Comparison of ENCODE assay signal across 7 mouse cellular contexts in the genomic region with DNA sequence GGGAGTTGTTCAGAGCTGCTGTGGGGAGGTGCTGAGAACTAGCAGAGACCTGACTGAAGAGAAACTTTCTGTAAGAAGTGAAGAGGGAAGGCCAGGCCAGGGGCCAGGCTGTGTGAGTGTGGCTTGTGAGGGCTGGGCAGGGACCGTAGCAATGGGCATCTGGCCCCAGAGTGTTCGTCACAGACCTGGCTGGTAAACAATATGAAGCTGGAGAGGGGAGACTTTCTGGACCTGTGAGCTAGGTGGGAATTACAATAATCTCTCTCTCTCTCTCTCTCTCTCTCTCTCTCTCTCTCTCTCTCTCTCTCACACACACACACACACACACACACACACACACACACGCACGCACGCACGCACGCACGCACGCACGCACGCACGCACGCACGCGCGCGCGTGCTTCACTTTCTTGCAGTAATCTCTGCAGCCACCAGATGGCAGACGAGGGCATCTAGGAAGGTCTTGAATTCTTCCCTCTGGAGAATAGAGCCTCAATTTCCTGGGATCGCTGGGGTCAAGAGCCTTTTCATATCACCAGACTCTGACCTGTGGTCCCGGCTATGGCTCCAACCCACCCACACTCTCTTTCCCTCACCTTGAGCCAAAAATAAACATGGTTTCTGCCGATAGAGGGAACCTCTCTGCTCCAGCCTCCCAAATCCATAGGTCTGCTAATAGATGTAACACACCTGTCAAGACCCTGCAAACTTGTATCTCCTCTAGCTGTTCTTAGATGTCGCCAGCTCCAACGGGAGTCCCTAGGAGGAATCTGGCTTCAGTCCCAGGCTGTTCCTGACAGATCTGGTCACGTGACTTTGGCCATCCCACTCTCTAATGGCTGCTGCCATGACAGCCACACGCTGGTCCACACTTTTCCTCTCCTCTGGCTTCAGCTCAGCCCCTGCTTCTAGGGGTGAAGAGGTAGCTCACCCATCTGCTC. TPM values are rescaled to one million over a fixed set of nuclear protein-coding genes. Genes with fewer than 3 reads are reported as not detected.
A peak's percentile ranks its signal among the peaks of the same experiment; 100 is the strongest.
DNase-seq lines count a peak whose midpoint lies in the region; ATAC-seq and TF ChIP-seq lines count a peak whose summit lies in the region.

No protein-coding gene starts in this region.

- no peaks in the 10 kb centered on the region for H3K9me3 ChIP-seq in embryonic facial prominence, embryonic 10.5 days
- H3K9me3 ChIP-seq in intestine, postnatal 0 days (ENCODE audit: control insufficient read depth), result no peaks in the 10 kb centered on the region
- no peaks in the 10 kb centered on the region for H3K9me3 ChIP-seq in midbrain, embryonic 11.5 days (ENCODE audit: control insufficient read depth, low read length)

- H3K4me3 ChIP-seq in embryonic facial prominence, embryonic 10.5 days, result peak overlapping the region; percentile 50
- H3K4me3 ChIP-seq in intestine, postnatal 0 days (ENCODE audit: low read depth, low read length), result peak overlapping the region; percentile 20; the same call in 1 of the 2 replicates
- peak overlapping the region; percentile 19; the same call in 1 of the 2 replicates for H3K4me3 ChIP-seq in midbrain, embryonic 11.5 days (ENCODE audit: low read depth, low read length)

- H3K36me3 ChIP-seq in embryonic facial prominence, embryonic 10.5 days (replicated peaks), result peaks cover 2% of the 10 kb centered on the region
- H3K36me3 ChIP-seq in intestine, postnatal 0 days (ENCODE audit: control insufficient read depth, insufficient read depth), result peaks cover 18% of the 10 kb centered on the region; the same call in 1 of the 2 replicates
- no peaks in the 10 kb centered on the region for H3K36me3 ChIP-seq in midbrain, embryonic 11.5 days (ENCODE audit: control insufficient read depth, insufficient read depth, low read length)

- no peaks in the 10 kb centered on the region for H3K27me3 ChIP-seq in embryonic facial prominence, embryonic 10.5 days (replicated peaks; ENCODE audit: low read depth, poor library complexity, severe bottlenecking)
- no peaks in the 10 kb centered on the region for H3K27me3 ChIP-seq in intestine, postnatal 0 days (replicated peaks; ENCODE audit: control insufficient read depth, insufficient read depth, low read length)
- H3K27me3 ChIP-seq in midbrain, embryonic 11.5 days (ENCODE audit: control insufficient read depth, insufficient read depth, low read length), result no peaks in the 10 kb centered on the region

- H3K9ac ChIP-seq in intestine, postnatal 0 days (ENCODE audit: low read depth, low read length), result no peak overlapping the region
- peak overlapping the region; percentile 68 for H3K9ac ChIP-seq in midbrain, embryonic 11.5 days (ENCODE audit: low read length)

- TF ChIP-seq CTCF in intestine, postnatal 0 days (IDR thresholded peaks at IDR 0.05; ENCODE audit: low read depth), result peak; percentile 88

- DNase-seq in adrenal gland, postnatal 14 days, result peak; percentile 88
- DNase-seq in embryonic facial prominence, embryonic 10.5 days (ENCODE audit: low spot score), result peak; percentile 87
- peak; percentile 86 for DNase-seq in left cerebral cortex, postnatal 4 days
- peak; percentile 98 for DNase-seq in midbrain, embryonic 11.5 days (ENCODE audit: low spot score, missing footprints)
- DNase-seq in skeletal muscle tissue, adult 2 months (ENCODE audit: low read depth, low spot score), result peak; percentile 83

- intact Hi-C loops in left cerebral cortex, postnatal 4 days (cut with DNase I), result no loop called here

- peaks cover 30% of the 10 kb centered on the region for H3K4me1 ChIP-seq in embryonic facial prominence, embryonic 10.5 days
- peaks cover 11% of the 10 kb centered on the region; the same call in 1 of the 2 replicates for H3K4me1 ChIP-seq in intestine, postnatal 0 days (replicated peaks; ENCODE audit: control insufficient read depth, insufficient read depth, low read length)
- peaks cover 2% of the 10 kb centered on the region; the same call in 1 of the 2 replicates for H3K4me1 ChIP-seq in midbrain, embryonic 11.5 days (ENCODE audit: control insufficient read depth, insufficient read depth, low read length)

- ATAC-seq in granulocyte monocyte progenitor cell, adult 5-6 weeks (replicated peaks; ENCODE audit: poor library complexity, severe bottlenecking), result peak; percentile 70
- ATAC-seq in intestine, postnatal 0 days, result peak; percentile 46
- peak; percentile 84 for ATAC-seq in midbrain, embryonic 11.5 days (ENCODE audit: low FRiP score)

- WGBS in embryonic facial prominence, embryonic 10.5 days, result 16% methylated on average over 26 of the region's 26 CpGs
- WGBS in intestine, postnatal 0 days, result 7% methylated on average over 20 of the region's 26 CpGs
- 42% methylated on average over 10 of the region's 26 CpGs for WGBS in midbrain, embryonic 11.5 days

- peak overlapping the region; percentile 58 for H3K4me2 ChIP-seq in intestine, postnatal 0 days (replicated peaks; ENCODE audit: low read depth)
- H3K4me2 ChIP-seq in midbrain, embryonic 11.5 days, result peak overlapping the region; percentile 43

- peak overlapping the region; percentile 87 for H3K27ac ChIP-seq in embryonic facial prominence, embryonic 10.5 days (replicated peaks)
- peak overlapping the region; percentile 90 for H3K27ac ChIP-seq in intestine, postnatal 0 days (ENCODE audit: low read depth, low read length)
- H3K27ac ChIP-seq in midbrain, embryonic 11.5 days (ENCODE audit: low read depth, low read length), result no peak overlapping the region

RNA-seq across cellular contexts. Expression of a gene that starts 16.1 kb away (rescaled TPM):
- 58.6 and 86.2 TPM in 2 replicates for total RNA-seq in adrenal gland, postnatal 14 days (2021)
- 20.4 and 21.8 TPM in 2 replicates for polyA plus RNA-seq in embryonic facial prominence, embryonic 10.5 days (2016; fragmentation: Nextera tagmentation; extraction: Ambion mirVana)
- total RNA-seq in granulocyte monocyte progenitor cell, adult 5-6 weeks (2014; fragmentation: Nextera tagmentation), result 34.8 and 43.7 TPM in 2 replicates
- total RNA-seq in granulocyte monocyte progenitor cell, adult 5-6 weeks (2017), result 22.0 and 26.2 TPM in 2 replicates
- 24.0 and 25.0 TPM in 2 replicates for polyA plus RNA-seq in intestine, postnatal 0 days (2015; fragmentation: Nextera tagmentation; extraction: Ambion mirVana)
- 10 to 100 TPM; 17.8 to 18.7 TPM for total RNA-seq in left cerebral cortex, postnatal 4 days (2021)
- 10.1 and 11.1 TPM in 2 replicates for polyA plus RNA-seq in midbrain, embryonic 11.5 days (2014; fragmentation: Nextera tagmentation; extraction: Ambion mirVana)

RNA-seq across cellular contexts. Expression of a gene that starts 42.0 kb away (rescaled TPM):
- 2.1 and 2.4 TPM in 2 replicates for total RNA-seq in adrenal gland, postnatal 14 days (2021)
- 0.18 TPM in 1 of 2 replicates, not detected in the other for polyA plus RNA-seq in embryonic facial prominence, embryonic 10.5 days (2016; fragmentation: Nextera tagmentation; extraction: Ambion mirVana)
- total RNA-seq in granulocyte monocyte progenitor cell, adult 5-6 weeks (2014; fragmentation: Nextera tagmentation), result 0.32 and 0.64 TPM in 2 replicates
- 0.31 TPM in 1 of 2 replicates, not detected in the other for total RNA-seq in granulocyte monocyte progenitor cell, adult 5-6 weeks (2017)
- 0.10 and 0.26 TPM in 2 replicates for polyA plus RNA-seq in intestine, postnatal 0 days (2015; fragmentation: Nextera tagmentation; extraction: Ambion mirVana)
- total RNA-seq in left cerebral cortex, postnatal 4 days (2021), result 1 to 10 TPM; 1.4 to 2.1 TPM
- polyA plus RNA-seq in midbrain, embryonic 11.5 days (2014; fragmentation: Nextera tagmentation; extraction: Ambion mirVana), result 0.18 and 0.23 TPM in 2 replicates
